Mouse (Mus musculus) forebrain, embryonic 15.5 days (tissue): ENCODE results near the gene Gsdme. TPM values are rescaled to one million over a fixed set of nuclear protein-coding genes. Genes with fewer than 3 reads are reported as not detected.
A peak's percentile ranks its signal among the peaks of the same experiment; 100 is the strongest.

Source experiments
- ATAC-seq: fragments of 200-750 bp; cut with Nextera tagmentation; replicated peaks from 2 replicates; pipeline ENCODE4 v1.8.0; 2017; ENCODE audit warnings: mild to moderate bottlenecking, moderate TSS enrichment, moderate library complexity
- H3K27ac ChIP-seq: fragments of 300-500 bp; sonication (generic); replicated peaks from 2 replicates; pipeline ENCODE4 v1.5.1; 2015; ENCODE audit warnings: mild to moderate bottlenecking, inconsistent platforms
- H3K27me3 ChIP-seq: fragments of 300-500 bp; sonication (generic); 2 replicates; pipeline ENCODE4 v1.6.1; 2015; ENCODE audit warnings: inconsistent platforms
- H3K36me3 ChIP-seq: fragments of 300-500 bp; sonication (generic); 2 replicates; pipeline ENCODE4 v1.6.1; 2015; ENCODE audit warnings: mild to moderate bottlenecking, inconsistent platforms
- H3K4me1 ChIP-seq: fragments of 300-500 bp; sonication (generic); 2 replicates; pipeline ENCODE4 v1.6.1; 2015; ENCODE audit warnings: inconsistent platforms
- H3K4me2 ChIP-seq: fragments of 300-500 bp; sonication (generic); replicated peaks from 2 replicates; pipeline ENCODE4 v1.6.1; 2015; ENCODE audit warnings: mild to moderate bottlenecking, inconsistent platforms
- H3K4me3 ChIP-seq: fragments of 300-500 bp; sonication (generic); 2 replicates; pipeline ENCODE4 v1.5.1; 2015; ENCODE audit warnings: mild to moderate bottlenecking, inconsistent platforms
- H3K9ac ChIP-seq: fragments of 300-500 bp; sonication (generic); replicated peaks from 2 replicates; pipeline ENCODE4 v1.6.1; 2015; ENCODE audit warnings: mild to moderate bottlenecking, inconsistent platforms
- H3K9me3 ChIP-seq: fragments of 300-500 bp; sonication (generic); 2 replicates; pipeline ENCODE4 v1.6.1; 2016; ENCODE audit warnings: inconsistent platforms
- WGBS: fragments of 180-500 bp; shearing (Covaris S2); methylation state at CpG from one replicate; pipeline ENCODE4 v1.1.7; 2015; ENCODE audit warnings: mixed read lengths; 5-methylcytosine and 5-hydroxymethylcytosine counted together
- polyA plus RNA-seq: library from polyadenylated mRNA; unstranded; fragments of >200 nt; fragmentation: Nextera tagmentation; extraction: Ambion mirVana; gene quantifications from 2 replicates; pipeline ENCODE4 v1.2.1, GENCODE M21; 2015

Gene Gsdme
- 77.2 and 82.7 TPM in 2 replicates for polyA plus RNA-seq

- Histone ChIP-seq H3K4me3 (no peak within 1 kb of the TSS), H3K27me3 (no peaks in the 10 kb centered on the region), H3K9ac (no peak within 1 kb of the TSS), H3K27ac (no peak within 1 kb of the TSS), H3K9me3 (no peaks in the 10 kb centered on the region), H3K4me2 (no peak within 1 kb of the TSS), H3K4me1 (peaks cover 14% of the 10 kb centered on the region), H3K36me3 (no peaks in the 10 kb centered on the region)
- WGBS, result 84% methylated on average over 6 of the region's 6 CpGs
- no peak for ATAC-seq
Observed at GRCm38 (mm10) chr6:50263670-50264069, at the start of gene Gsdme. Gene Gsdme, minus strand, starts transcription at chr6:50263862.

- Histone ChIP-seq H3K4me1 (no peaks in the 10 kb centered on the region), H3K4me3 (no peak overlapping the region), H3K27ac (no peak overlapping the region), H3K27me3 (no peaks in the 10 kb centered on the region), H3K9me3 (no peaks in the 10 kb centered on the region), H3K36me3 (no peaks in the 10 kb centered on the region), H3K4me2 (no peak overlapping the region), H3K9ac (no peak overlapping the region)
- peak; percentile 81 for ATAC-seq
- 36% methylated on average over 4 of the region's 4 CpGs for WGBS
Observed at GRCm38 (mm10) chr6:50312647-50313046, 49.0 kb upstream of the Gsdme start.

GRCm38 (mm10) chr6:50309019-50309418 is 45.4 kb upstream of the Gsdme start:
- no peaks in the 10 kb centered on the region for H3K4me1 ChIP-seq
- H3K9me3 ChIP-seq, result no peaks in the 10 kb centered on the region
- H3K27ac ChIP-seq, result no peak overlapping the region
- no peak overlapping the region for H3K9ac ChIP-seq
- ATAC-seq, result 0 out of 2 replicates have a peak, but pooled peaks have one; percentile 46
- H3K4me3 ChIP-seq, result no peak overlapping the region
- no peaks in the 10 kb centered on the region for H3K36me3 ChIP-seq
- H3K27me3 ChIP-seq, result no peaks in the 10 kb centered on the region
- WGBS, result 42% methylated on average over 6 of the region's 6 CpGs
- no peak overlapping the region for H3K4me2 ChIP-seq

GRCm38 (mm10) chr6:50306625-50307024 is 43.0 kb upstream of the Gsdme start:
- Histone ChIP-seq H3K9me3 (no peaks in the 10 kb centered on the region), H3K36me3 (no peaks in the 10 kb centered on the region), H3K27ac (no peak overlapping the region), H3K27me3 (no peaks in the 10 kb centered on the region), H3K9ac (no peak overlapping the region), H3K4me3 (no peak overlapping the region), H3K4me1 (no peaks in the 10 kb centered on the region), H3K4me2 (no peak overlapping the region)
- WGBS, result 85% methylated on average over 4 of the region's 4 CpGs
- no peak for ATAC-seq

- ATAC-seq, result no peak
- Histone ChIP-seq H3K9me3 (no peaks in the 10 kb centered on the region), H3K27ac (no peak overlapping the region), H3K27me3 (no peaks in the 10 kb centered on the region), H3K36me3 (no peaks in the 10 kb centered on the region), H3K4me1 (no peaks in the 10 kb centered on the region), H3K4me2 (no peak overlapping the region), H3K9ac (no peak overlapping the region), H3K4me3 (no peak overlapping the region)
- WGBS, result 66% methylated on average over 4 of the region's 4 CpGs
Observed at GRCm38 (mm10) chr6:50304949-50305491, 41.4 kb upstream of the Gsdme start.

GRCm38 (mm10) chr6:50301121-50301520 is 37.5 kb upstream of the Gsdme start:
- Histone ChIP-seq H3K4me3 (no peak overlapping the region), H3K4me2 (no peak overlapping the region)

GRCm38 (mm10) chr6:50300622-50301021 is 37.0 kb upstream of the Gsdme start:
- no peaks in the 10 kb centered on the region for H3K36me3 ChIP-seq
- H3K4me1 ChIP-seq, result no peaks in the 10 kb centered on the region
- no peak overlapping the region for H3K4me2 ChIP-seq
- no peak overlapping the region for H3K27ac ChIP-seq
- no peaks in the 10 kb centered on the region for H3K27me3 ChIP-seq
- H3K4me3 ChIP-seq, result no peak overlapping the region
- H3K9ac ChIP-seq, result no peak overlapping the region
- no peak for ATAC-seq
- no peaks in the 10 kb centered on the region for H3K9me3 ChIP-seq
- WGBS, result 50% methylated on average over 6 of the region's 6 CpGs

More at GRCm38 (mm10) chr6:50301121-50301520, 37.5 kb upstream of the Gsdme start:
- Histone ChIP-seq H3K9ac (no peak overlapping the region), H3K9me3 (no peaks in the 10 kb centered on the region), H3K27me3 (no peaks in the 10 kb centered on the region), H3K4me1 (no peaks in the 10 kb centered on the region), H3K36me3 (no peaks in the 10 kb centered on the region), H3K27ac (no peak overlapping the region)
- no peak for ATAC-seq
- 46% methylated on average over 7 of the region's 7 CpGs for WGBS

GRCm38 (mm10) chr6:50299071-50299470 is 35.4 kb upstream of the Gsdme start:
- Histone ChIP-seq H3K27ac (no peak overlapping the region), H3K4me3 (no peak overlapping the region), H3K4me1 (no peaks in the 10 kb centered on the region), H3K9ac (no peak overlapping the region), H3K4me2 (no peak overlapping the region), H3K9me3 (no peaks in the 10 kb centered on the region), H3K27me3 (no peaks in the 10 kb centered on the region), H3K36me3 (no peaks in the 10 kb centered on the region)
- WGBS, result 82% methylated on average over 7 of the region's 7 CpGs
- ATAC-seq, result no peak

- WGBS, result 92% methylated on average over 9 of the region's 9 CpGs
- Histone ChIP-seq H3K27ac (no peak overlapping the region), H3K9ac (no peak overlapping the region), H3K36me3 (no peaks in the 10 kb centered on the region), H3K4me3 (no peak overlapping the region), H3K4me2 (no peak overlapping the region), H3K27me3 (no peaks in the 10 kb centered on the region), H3K9me3 (no peaks in the 10 kb centered on the region), H3K4me1 (no peaks in the 10 kb centered on the region)
- no peak for ATAC-seq
Observed at GRCm38 (mm10) chr6:50297671-50298070, 34.0 kb upstream of the Gsdme start.

- H3K4me2 ChIP-seq, result no peak overlapping the region
- ATAC-seq, result no peak
- no peaks in the 10 kb centered on the region for H3K4me1 ChIP-seq
- no peak overlapping the region for H3K9ac ChIP-seq
- H3K9me3 ChIP-seq, result no peaks in the 10 kb centered on the region
- H3K4me3 ChIP-seq, result no peak overlapping the region
- H3K27me3 ChIP-seq, result no peaks in the 10 kb centered on the region
- 77% methylated on average over 10 of the region's 10 CpGs for WGBS
- no peak overlapping the region for H3K27ac ChIP-seq
- H3K36me3 ChIP-seq, result no peaks in the 10 kb centered on the region
Observed at GRCm38 (mm10) chr6:50295136-50295535, 31.5 kb upstream of the Gsdme start.

- Histone ChIP-seq H3K9ac (no peak overlapping the region), H3K4me2 (no peak overlapping the region), H3K4me3 (no peak overlapping the region), H3K9me3 (no peaks in the 10 kb centered on the region), H3K4me1 (no peaks in the 10 kb centered on the region), H3K27ac (no peak overlapping the region), H3K27me3 (no peaks in the 10 kb centered on the region), H3K36me3 (no peaks in the 10 kb centered on the region)
- peak; percentile 38; the same call in 1 of the 2 replicates for ATAC-seq
- 55% methylated on average over 1 of the region's 1 CpGs for WGBS
Observed at GRCm38 (mm10) chr6:50294128-50294527, 30.5 kb upstream of the Gsdme start.

- no peak for ATAC-seq
- H3K27me3 ChIP-seq, result no peaks in the 10 kb centered on the region
- no peak overlapping the region for H3K9ac ChIP-seq
- no peaks in the 10 kb centered on the region for H3K4me1 ChIP-seq
- H3K4me2 ChIP-seq, result no peak overlapping the region
- H3K27ac ChIP-seq, result no peak overlapping the region
- no peaks in the 10 kb centered on the region for H3K9me3 ChIP-seq
- 90% methylated on average over 4 of the region's 4 CpGs for WGBS
- no peak overlapping the region for H3K4me3 ChIP-seq
- no peaks in the 10 kb centered on the region for H3K36me3 ChIP-seq
Observed at GRCm38 (mm10) chr6:50291650-50292049, 28.0 kb upstream of the Gsdme start.

GRCm38 (mm10) chr6:50286881-50287280 is 23.2 kb upstream of the Gsdme start:
- no peaks in the 10 kb centered on the region for H3K9me3 ChIP-seq
- H3K27ac ChIP-seq, result no peak overlapping the region
- ATAC-seq, result no peak
- no peak overlapping the region for H3K9ac ChIP-seq
- H3K27me3 ChIP-seq, result no peaks in the 10 kb centered on the region
- H3K4me3 ChIP-seq, result no peak overlapping the region
- no peaks in the 10 kb centered on the region for H3K36me3 ChIP-seq
- no peak overlapping the region for H3K4me2 ChIP-seq
- H3K4me1 ChIP-seq, result no peaks in the 10 kb centered on the region
- 73% methylated on average over 3 of the region's 3 CpGs for WGBS
